Mouse (Mus musculus) right cerebral cortex, adult 18-20 months (tissue): ENCODE measurements at regions not wholly inside any gene's neighbourhood (a gene's known extent, or its start where the extent isn't known, plus 50 kb on each side); places are given as distances from the start of the nearest gene placed in this dataset.

ENCODE experiments used
- DNase-seq: peaks from one replicate; pipeline ENCODE4 v3.0.0; 2022; ENCODE audit warnings: mixed read lengths

- no peak for DNase-seq
Measured at GRCm38 (mm10) chr1:186501726-186502125, 204.1 kb downstream of the Tgfb2 start.

GRCm38 (mm10) chr1:186497872-186498271, 207.9 kb downstream of the Tgfb2 start:
- DNase-seq = no peak

DNA sequence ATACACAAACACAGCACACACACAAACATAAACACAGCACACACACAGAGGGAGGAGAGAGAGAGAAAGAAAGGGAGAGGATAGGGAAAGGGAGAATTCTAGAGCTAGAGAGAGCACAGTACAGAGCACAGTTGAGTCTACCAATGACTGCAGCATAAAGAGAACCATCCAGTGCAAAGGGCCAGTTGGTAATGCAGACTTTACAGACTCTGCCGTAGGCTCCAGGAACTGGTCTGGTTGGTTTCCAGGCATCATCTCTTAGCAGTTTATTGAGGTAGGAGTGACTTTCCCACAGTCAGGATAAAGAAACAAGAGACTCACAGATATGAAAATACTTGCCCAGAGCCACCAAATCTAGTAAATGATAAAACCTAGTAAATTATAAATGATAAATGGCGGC, 208.5 kb downstream of the Tgfb2 start:
- DNase-seq = no peak

DNA sequence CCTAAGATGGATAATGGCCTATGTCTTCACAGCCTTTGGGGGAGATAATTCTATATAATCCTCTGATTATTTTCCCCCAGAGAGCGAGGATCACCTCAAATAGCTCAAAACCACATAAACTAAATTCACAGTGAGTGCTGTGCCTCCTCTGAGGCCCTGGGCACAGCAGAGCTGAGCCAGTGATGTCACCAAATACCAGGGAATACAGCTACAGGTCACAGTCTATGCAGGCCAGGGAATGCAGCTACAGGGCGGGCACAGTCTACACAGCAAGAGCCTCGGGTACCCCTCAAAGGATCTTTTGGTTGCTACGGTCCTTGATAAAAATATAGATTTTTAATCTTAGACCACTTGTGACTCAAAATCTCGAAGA, 211.4 kb downstream of the Tgfb2 start:
- DNase-seq = no peak

DNA sequence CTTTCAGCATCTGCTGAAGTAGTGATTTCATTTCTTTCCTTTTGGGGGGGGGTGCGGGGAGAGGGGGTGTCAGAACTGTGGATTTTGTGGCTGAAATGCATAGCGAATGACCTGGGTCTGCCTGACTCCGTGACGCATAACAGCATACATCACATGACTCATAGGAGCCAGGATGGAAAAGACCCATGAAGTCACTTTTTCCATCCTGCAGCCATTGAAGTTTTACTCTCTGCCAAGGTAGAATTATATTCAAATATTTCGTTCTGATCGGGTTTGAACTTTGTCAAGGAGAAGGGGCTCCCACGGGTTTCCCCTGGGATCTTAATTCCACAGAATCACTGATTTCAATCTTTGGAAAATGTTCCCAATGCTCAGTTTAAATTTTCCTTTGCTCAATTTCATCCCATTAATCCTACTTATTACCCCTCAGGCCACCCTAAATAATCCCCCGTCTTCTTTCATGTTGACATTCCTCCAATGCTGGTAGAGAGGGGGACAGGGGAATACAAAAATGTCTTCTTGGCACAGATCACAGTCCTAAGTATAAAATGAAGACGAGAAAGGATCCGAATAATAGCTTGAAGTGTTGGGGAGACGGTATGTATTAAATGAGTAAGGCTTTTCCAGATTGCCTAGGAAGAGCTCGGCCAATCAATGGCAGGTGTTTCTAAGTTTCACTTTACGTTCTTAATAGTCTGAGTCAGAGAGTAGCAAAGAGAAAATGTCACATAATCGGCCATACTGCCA, 212.0 kb downstream of the Tgfb2 start:
- no peak for DNase-seq

GRCm38 (mm10) chr1:186482177-186482576, 223.6 kb downstream of the Tgfb2 start:
- no peak for DNase-seq

GRCm38 (mm10) chr1:186480019-186480418, 225.8 kb downstream of the Tgfb2 start:
- no peak for DNase-seq

GRCm38 (mm10) chr1:186478428-186479238, 227.2 kb downstream of the Tgfb2 start:
- no peak for DNase-seq

DNA sequence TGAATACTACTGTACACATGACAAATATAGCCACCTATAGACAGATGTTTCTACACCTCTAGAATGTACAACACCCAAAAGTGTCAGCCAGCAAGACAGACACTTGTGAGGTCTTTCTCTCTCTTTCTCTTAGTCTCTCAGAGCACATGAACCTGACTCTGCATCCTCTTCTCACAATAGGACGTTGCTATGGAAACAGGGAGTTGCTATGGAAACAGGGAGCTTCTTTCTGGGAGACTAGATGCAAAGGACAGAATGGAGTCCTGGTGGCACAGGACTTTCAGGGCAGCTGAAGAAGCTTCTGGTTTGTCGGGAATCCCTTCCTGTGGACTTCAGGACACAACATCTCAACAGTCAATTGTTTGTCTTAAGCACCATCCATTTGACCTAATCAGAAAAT, 230.9 kb downstream of the Tgfb2 start:
- DNase-seq = peak; percentile 56

DNA sequence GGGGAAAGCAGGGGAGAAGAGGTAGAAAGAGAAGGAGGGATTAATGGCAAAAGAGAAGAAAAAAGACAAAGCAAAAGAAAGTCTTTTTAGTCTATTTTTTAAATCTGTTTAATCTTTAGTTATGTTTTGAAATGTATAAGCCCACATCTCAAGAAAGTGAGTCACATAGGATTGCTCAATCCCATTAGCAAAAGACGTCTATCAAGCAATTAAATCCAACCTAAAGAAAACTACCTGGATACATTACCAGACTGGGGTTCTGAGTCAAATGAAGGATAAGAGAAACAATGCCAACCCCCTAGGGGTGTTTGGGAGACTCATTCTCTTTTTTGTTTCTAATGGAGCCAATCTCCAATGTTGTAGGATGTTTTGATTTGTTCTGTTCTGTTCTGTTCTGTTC, 231.4 kb downstream of the Tgfb2 start:
- DNase-seq = no peak

- no peak for DNase-seq
Measured at GRCm38 (mm10) chr1:186472955-186473354, 232.8 kb downstream of the Tgfb2 start.

GRCm38 (mm10) chr1:186465526-186465925, 240.3 kb downstream of the Tgfb2 start:
- no peak for DNase-seq

- no peak for DNase-seq
Measured at GRCm38 (mm10) chr1:186460742-186461141, 245.0 kb downstream of the Tgfb2 start.

DNA sequence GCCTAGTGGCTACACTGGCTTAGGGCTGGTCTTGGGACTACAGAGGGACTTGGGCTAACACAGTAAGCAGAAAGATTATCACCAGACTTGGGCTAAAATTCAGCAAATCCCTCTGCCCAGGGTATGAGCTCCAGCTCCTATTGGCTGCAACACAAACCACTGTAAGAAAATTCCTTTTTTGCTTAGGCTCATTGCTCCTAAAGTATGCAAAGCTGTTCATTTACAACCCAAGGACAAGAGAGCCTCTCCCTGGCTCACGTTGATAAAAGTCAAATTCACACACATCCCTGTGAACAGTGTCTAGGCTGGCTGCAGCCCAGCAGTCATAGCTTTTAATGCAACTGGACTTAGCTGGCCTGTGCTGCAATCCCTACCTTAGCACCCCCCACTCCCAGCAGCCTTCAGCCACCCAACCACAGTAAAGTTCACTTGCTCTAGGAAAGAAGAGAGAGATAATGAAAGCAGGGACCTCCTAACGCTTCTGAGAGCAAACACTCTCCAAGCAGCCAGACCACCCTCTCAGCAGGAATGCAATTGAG, 247.6 kb downstream of the Tgfb2 start:
- no peak for DNase-seq

DNA sequence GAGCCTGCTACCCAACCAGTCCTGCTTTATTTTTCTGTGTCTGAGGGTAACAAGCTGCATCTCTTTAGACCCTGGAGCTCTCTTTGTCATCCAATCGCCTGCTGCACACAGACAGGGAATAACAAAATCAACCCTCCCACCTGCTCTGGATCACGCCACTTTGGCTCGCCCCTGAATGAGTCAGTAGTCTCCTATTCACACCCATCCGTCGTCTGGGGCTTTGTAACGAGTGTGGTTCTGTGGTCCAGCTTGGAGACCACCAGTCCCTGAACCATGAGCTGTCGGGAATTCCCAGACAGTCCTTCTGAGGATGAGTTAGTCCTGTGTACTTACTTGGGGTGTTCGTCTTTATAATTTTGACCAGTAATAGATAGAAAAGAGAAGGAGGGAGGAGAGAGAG, 248.7 kb downstream of the Tgfb2 start:
- no peak for DNase-seq

- DNase-seq = no peak
Measured at GRCm38 (mm10) chr1:186456131-186456530, 249.7 kb downstream of the Tgfb2 start.

GRCm38 (mm10) chr1:186455177-186455660, 250.6 kb downstream of the Tgfb2 start:
- DNase-seq = no peak

DNA sequence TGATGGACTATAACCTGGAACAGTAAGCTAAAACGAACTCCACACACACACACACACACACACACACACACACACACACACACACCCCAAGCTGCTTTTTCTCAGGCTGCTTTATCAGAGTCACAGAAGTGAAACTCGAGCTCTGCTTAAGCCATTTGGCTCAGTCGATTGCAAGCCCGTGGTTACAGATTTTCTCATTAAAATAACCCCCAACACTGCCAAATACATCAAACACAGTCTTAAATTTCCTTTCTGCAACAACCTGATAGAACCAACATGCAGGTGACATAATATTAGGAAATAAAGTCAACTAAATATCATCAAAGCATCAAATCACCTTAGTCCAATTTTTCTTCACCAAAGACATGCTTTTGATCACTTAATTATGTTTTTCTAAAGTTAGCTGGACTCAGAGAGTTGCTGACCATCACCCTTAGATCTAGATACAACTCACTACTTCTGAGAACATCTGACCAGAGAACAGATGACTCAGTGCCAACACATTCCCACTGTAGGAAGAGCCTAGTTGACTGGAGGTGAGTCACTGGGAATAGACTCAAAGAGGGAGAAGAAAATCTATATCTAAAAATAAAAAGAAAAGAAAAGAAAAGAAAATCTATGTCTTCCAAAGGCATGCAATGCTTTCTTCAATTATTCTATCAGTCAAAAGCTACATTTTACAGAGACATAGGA, 251.2 kb downstream of the Tgfb2 start:
- no peak for DNase-seq

DNA sequence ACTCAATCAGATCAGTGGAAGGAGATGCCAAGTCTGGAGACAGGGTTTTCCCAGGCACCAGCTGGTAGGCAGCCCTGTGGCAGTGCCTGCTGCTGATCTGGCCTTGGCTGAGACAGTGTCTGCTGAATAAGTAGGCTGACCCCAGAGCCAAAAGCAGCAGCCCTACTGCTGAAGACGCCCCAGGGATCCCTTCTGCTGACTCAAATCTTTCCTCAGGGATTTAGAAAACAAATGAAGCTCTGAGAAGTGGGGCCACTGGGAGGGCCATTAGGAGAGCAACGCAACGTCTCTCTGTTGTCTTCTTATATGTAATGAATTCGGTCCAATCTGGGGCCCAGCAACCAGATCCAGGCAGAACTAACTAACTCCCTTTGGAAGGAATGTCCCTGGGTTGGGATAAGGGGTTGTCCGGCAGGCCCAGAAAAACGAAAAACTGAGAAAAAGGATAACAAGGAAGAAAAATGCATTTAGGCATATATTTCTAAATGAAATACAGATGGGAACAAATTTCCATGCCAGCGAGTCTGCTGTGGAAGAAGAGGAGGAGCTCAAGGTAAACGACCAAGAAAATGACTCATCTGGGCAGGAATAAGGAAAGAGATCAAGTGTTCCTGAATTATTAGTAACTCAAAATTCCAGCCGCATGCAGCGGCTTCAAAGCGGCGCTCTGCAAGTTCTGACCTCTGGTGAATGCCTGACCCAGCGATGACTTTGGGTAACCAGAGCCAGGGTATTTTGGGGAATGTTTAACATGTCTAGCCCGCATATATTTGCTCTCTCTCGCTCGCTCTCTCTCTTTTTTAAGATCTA, 256.7 kb downstream of the Tgfb2 start:
- no peak for DNase-seq

- no peak for DNase-seq
Measured at GRCm38 (mm10) chr1:186447521-186447920, 258.3 kb downstream of the Tgfb2 start.

GRCm38 (mm10) chr1:186444701-186445131, 261.1 kb downstream of the Tgfb2 start:
- DNase-seq = no peak

DNA sequence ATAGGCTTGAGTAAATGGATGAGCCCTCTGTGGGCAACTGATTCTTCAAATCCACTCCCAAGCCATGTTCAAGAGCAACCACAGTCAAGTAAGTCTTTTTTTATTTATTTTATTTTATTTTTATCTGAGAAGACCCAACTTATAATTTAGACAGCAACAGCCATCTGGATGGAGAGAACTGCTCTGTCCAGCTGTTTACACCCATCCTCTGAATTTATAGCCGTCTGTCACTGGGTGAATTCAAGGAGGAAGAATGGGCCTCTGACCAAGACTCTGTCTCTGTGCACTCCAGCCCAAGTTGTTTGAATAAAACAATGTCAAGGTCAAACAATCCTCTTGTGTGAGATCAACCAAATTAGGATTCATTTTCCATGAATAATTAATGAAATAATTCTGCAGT, 263.6 kb downstream of the Tgfb2 start:
- no peak for DNase-seq
